Mouse (Mus musculus) kidney, postnatal 10 days (tissue): ENCODE results near the gene Cdc6.

Experiments
- DNase-seq: peaks from one replicate; pipeline ENCODE4 v3.0.0; 2021; ENCODE audit warnings: mixed read lengths

Cdc6 gene

DNA sequence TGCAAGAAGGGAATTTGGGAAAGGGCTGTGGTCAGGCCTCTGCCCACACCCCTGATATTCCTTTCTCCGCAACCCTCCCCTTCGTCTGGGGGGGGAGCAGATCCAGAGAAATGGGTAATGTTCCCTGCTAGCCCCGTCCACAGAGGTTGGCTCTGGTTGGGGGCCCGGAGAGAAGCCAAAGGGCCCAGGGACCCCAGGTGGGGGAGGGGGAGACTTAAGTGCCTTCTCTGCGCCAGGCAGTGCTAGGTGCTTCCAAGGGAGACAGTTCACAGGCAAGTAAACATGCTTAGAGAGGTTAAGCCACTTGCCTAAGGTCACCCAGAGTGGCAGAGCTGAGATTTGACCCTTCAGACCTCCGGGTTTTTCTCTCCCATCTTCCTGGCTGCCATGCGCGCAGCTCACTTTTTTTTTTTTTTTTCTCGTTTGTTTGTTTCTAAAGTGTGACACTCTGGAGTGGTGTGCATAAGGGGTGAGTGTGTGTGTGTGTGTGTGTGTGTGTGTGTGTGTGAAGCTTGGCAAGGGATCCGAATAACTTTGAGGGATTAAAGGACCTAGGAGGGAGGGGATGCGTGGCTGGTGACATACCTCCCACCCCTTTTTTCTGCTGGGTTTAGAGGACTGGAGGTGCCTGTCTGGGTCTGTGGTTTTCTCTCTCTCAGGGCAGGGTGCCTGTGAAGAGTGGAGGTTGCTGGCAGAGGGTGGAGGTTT, 37.5 kb downstream of the Cdc6 start:
- DNase-seq, result peak; percentile 33

DNA sequence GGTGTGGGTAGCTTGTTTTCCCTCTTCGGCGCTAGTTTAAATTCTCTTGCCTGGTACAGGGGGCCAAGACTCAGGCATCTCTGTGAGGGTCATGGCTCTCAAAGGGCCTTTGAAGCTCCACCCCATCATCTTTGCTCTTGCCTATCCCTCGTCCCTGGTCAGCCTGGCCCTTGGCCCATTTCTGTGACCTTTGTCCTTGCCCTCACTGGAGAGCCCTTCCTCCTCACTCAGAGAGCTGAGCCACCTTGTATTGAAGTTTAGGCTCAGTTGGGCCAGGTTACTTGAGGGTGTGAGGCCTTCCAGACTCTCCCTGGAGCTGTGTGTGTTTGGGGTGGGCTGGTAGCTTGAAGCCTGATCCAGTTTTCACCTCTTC, 38.0 kb downstream of the Cdc6 start:
- DNase-seq, result peak; percentile 87

DNA sequence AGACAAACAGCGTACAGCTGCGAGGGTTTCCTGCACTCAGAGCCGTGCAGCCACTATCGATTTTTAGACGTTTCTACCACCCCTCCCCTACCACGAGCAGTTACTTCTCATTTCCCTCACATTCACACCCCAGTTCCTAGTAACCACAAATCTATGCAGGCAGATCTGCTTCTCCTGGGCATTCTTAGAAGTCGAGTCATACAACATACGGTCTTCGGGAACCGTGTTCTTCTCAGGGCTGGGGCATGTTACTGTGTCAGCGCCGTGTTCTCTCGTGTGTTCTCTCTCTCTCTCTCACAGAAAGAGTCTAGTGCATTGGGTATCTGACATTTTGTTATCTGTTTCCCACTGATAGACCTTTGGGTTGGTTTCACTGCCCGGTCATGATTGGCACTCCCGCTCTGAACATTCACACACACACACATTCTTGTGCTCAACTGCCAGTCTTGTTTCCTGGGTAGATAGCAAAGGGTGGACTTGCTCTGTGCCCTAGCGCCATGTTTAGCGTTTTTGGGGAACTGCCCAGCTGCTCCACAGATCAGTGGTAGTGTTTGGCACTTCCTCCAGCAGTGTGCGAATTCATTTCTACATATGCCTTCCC, 40.5 kb downstream of the Cdc6 start:
- DNase-seq, result no peak

DNA sequence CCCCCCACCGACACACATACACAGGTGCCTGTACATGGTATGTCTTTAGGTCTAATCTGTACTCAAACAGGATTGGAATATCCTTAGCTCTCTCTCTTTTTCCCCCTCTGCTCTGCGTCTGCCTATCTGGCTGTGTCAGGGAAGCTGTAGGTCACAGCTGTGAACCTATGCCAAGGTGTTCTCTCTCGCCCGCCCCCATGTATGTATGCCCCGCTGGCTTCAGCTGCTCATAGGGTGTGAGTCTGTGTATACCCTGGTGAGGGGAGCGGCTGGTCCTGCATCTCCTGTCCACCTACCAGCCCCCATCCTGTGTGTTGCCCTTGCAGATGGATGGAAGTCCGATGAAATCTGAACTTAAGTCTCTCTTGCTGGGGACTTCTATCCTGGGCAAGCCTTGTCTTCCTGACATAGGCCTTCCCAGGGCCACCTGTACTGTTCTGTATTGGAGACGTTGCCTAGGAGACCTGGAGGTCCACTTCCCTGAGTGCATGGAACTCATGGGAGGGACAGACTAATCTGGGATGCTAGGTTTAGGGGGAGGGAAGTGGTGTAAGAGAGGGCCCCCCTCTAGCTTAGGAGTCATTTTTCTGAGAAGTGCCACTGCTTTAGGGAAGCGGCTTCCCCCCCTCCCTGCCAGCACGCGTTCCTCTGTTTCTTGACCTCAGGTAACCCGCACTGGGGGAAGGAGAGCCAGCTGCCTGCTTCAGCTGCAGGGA, 41.8 kb downstream of the Cdc6 start:
- DNase-seq, result no peak

DNA sequence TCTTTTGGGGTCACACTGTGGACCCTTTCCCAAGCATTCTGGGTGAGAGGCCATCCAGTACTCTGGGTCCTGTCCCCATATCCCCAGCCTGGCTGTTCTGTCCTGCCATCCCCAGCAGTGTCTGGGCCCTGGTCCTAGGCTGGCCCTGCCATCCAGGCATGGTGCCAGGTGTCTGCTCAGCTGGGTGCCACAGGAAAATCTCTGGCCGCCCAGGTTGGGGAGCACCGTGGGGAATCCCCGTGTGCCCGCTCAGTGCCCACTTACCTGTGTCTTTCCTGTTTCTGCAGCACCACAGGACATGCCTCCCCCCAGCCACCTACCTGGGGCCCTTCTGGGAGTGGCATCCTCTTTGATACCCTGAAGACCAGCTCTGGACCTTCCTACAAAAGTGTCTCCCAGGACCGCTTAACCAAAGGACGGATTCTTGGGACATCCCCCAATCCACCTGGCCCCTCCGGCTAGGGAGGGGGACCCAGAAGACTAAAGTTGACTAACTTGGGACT, 42.4 kb downstream of the Cdc6 start:
- DNase-seq, result peak; percentile 76

DNA sequence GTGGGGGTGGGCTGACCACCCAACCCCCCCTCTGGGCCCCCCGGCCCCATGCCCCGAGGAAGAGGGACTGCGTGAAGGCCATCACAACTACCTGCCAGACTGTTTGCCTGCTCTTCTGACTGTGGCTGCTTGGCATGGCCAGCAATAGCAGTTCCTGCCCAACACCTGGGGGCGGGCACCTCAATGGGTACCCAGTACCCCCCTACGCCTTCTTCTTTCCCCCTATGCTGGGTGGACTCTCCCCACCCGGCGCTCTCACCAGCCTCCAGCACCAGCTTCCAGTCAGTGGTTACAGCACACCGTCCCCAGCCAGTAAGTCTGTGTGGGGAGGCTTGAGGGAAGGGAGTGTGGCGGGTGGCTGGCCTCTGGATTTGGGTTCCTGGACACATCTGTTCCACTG, 42.9 kb downstream of the Cdc6 start:
- DNase-seq, result no peak

DNA sequence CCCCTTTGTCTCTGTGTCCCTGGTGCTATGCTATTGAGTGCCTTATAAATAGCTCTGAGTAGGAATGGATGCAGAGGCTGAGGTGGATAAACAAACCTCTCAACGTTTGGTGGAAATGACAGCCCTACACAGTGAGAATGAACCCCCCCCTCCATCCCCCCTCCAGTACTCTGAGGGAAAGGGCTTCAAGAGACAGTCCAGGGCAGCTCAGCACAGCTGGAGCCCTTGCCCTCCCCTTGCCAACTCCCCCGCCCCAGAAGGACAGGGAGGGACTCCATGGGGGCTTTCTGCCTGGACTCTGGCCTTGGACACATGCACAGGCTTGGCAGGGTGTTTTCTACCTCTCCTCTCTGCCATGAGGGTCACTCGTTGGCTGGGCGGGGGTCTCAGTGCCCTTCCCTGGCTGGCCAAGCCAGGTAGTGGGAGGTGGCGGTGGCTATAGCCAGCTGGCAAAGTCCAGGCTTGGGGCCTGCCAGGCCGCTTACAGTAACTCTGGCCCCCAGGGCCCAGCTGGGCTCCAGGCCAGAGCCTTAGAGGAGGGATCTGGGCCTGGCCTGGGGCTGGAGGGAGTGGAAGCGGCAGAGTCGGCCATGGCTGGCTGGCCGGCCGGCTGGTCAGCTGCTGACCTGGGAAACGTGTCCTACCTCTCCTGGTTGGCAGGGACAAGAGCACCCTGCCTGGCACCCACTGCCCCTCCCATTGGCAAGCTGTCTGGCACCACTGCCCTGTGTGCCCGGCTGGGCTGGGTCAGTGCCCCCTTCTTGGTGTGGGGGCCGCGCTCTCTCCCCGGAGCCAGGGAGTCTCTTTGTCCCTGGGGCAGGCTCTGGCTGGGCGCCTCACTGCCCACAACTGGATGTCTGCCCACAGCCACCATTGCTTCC, 43.7 kb downstream of the Cdc6 start:
- peak; percentile 93 for DNase-seq

DNA sequence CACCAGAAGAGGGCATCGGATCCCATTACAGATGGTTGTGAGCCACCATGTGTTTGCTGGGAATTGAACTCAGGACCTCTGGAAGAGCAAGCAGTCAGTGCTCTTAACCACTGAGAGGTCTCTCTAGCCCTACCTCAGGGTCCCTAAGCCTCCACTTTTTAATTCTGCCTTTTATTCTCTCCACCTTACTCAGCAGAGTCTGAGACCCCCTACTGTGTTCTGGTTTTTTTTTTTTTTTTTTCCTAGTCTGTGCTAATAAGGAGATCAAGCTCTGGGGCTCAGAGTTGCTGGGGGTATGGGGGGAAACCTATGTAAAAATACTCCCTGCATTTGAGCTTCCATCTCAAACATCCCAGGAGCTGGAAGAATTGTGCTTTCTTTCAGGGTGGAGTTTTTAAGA, 44.5 kb downstream of the Cdc6 start:
- no peak for DNase-seq

DNA sequence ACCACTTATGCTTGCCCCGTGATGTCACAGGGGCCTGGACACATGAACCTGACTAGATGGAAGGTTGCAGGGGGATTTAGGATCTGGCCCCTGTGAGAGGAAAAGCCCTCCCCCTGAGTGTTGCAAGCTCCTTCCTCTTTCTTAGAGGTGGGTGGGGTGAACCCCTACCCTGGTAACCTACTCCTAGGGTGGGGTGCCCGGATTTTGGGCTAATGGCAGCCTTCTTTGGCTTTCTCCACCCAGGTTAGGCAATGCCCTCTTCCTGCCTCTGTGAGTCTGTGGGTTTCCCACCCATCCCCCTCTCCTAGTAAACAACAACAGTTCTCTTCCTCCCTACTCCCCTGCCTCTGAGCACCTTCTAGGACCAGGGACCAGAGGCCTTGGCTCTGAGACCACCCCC, 45.1 kb downstream of the Cdc6 start:
- no peak for DNase-seq

DNA sequence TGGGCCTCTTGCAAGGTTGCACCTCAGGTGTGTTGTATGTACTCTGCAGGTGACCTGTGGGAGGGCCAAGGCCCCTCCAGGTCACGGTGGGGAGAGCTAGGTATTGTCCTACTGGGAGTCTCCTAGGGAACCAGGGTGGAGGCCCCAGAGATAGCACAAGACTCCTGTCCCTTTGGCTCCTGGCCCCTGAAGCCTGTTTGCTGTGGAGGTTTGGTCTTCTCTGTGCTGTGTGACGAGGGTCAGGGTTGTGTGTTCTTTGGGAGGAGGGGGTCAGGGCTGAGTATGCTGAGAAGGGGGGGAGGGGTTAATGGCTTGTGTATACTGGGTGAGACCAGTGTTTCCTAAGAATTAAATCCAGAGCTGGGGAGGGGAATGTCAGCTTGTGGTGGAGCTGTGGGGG, 45.8 kb downstream of the Cdc6 start:
- DNase-seq, result no peak

DNA sequence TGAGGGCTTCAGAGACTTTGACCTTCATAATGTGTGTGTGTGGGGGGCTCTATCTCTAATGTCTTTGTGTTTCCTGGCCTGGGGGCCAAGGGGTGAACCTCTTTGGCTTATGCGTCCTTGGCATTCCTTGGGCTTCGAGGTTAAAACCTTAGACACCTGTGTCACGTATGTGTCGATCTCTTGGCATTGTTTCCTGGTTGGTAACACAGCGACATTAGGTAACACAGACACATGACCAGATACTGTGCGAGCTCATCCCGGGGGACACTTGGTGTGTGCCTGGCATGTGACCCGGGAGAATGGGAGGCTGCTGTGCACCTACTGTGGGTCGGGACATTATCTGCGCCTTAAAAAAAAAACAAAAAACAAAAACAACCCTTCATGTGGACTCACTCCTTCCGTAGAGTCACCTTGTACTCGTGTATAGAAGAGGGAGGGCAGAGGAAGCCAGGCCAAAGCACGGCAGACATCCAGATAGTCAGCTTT, 46.3 kb downstream of the Cdc6 start:
- no peak for DNase-seq

DNA sequence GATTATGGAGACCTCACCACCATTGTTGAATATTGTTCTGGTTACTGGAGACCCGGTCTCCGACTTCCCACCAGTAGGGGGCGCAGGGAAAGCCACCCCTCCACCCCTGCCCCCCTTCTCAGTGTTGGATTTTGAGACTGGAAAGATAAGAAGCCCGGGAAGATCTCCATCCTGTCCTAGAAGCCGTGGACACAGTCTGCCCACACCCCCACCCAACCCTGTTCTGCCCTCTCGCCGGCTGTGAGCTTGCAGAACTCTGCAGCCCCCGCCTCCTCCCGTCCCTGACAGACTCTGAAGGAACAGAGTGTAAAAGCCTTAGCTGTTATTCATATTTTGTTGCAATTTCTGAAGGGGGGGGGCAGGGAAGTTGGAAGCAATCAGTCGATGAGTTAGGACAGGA, 46.8 kb downstream of the Cdc6 start:
- DNase-seq, result peak; percentile 92

DNA sequence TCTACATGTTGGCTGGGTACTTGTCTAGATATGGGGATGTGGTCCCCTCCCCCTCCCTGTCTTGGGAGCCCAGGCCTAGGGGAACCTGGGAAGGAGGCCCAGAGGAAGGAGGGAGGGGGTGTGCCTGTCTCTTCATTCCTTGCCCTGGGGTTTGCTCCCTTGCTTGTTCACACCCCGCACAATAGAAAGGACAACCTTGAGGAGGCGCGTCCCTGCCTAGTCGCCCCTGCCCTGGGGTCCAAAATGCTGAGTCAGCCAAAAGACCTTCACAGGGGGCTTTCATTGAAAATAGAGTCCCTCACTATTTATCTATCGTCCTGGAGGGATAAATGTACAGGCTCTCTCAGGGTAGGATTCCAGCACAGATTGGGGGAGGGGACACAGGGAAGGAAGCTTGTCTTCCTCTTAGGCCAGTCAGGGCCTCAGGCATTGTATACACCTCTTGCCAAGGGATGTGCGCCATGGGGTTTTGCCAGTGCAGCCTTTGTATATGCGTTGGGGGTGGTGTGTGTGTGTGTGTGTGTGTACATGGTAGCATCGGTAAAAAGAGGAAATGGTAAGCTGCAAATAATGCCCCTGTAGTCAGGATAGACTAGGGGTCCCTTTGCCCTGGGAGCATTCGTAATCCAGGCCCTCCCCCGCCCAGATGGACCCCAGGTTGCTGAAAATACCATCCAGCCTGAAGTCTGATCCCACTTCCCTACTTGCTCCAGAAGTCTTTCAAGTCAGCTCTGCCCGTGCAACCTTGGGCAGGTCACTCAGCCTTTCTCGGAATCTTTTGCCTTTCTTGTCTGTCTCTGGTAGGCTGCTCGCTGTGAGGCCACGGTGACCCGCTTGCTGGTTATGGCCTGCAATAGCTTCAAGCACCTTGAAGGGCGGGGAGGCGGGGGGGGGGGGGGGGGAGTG, 47.5 kb downstream of the Cdc6 start:
- peak; percentile 67 for DNase-seq

DNA sequence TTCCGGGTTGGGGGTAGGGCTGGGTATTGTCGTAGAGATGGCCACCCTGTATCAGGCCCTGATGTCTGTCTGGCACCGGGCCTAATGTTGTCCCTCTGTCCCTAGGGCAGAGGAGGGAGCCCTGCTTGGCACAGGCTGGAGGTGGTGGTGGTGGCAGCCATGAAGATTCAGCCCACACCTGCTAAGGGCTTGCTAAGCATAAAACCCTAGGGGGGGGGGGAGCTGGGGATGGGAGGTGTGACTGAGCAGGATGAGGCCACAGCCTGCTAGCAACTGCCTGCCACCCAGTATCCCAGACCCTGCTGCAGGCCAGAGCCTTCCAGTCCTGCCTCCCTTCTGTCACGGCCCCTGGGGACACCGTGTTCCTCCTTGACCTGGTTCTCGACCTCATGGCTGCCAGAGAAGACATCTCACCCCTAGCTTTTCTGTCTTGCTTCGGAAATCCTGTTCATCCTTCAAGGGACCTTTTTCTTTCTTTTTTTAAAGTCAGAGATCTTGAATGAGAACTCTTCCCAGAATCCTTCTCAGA, 48.2 kb downstream of the Cdc6 start:
- peak; percentile 50 for DNase-seq

DNA sequence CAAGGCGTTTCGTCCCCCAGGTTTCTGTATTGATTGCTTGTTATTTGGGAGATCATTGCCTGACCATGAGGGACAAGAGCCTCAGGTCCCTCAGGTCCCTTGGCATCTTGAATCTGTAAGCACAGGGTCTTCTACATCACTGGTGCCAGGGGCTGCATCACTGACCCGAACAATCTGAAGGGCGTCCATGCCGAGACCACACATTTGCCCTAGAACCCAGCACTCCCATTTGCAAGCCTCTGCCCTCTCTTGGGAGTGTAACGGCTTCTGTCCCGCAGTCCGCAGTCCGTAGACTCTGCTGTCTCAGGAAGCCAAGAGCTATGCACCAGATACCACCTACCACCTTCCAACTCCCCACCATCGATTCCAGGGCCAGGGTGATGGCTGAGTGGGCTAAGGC, 48.7 kb downstream of the Cdc6 start:
- no peak for DNase-seq

DNA sequence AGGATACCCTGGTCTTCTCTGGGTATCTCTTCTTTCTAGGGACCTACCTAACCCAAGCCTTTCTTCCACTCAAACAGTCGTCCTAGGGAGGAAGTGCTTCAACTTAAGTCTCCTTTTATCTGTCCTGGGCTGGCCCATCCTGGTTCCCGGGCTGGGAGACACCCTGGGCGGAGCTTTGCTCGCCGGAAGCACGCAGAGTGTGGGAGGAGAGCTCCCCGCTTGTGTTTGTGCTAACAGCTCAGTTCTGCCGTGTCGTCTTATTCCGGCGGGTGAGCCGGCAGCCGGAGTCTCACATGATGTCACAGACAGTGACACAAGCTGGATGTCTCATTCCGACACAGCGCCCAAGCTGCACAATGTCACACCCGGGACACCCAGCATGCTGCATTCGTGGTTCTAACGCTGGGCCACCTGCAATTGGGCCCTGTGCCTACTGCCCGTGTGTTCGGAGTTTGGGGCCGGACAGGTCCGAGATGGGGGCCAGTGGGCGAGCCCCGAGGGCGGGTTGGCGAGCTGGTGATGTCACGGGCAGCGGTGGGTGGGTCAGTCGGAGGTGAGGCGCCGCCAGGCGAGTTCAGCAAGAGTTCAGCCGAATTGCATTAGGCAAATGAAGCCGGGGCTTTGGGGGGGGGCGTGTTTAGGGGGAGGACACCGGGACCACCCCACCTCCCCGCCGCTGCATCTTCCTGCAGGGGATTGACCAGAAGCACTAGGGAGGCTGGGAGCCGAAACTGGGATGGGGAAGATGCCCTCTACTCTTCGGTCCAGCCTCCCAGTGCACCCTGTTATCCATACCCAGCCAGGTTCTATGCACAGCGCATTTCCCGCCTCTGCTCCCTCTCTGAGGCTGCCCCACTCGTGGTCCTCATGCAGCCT, 52.1 kb downstream of the Cdc6 start:
- DNase-seq, result peak; percentile 92

DNA sequence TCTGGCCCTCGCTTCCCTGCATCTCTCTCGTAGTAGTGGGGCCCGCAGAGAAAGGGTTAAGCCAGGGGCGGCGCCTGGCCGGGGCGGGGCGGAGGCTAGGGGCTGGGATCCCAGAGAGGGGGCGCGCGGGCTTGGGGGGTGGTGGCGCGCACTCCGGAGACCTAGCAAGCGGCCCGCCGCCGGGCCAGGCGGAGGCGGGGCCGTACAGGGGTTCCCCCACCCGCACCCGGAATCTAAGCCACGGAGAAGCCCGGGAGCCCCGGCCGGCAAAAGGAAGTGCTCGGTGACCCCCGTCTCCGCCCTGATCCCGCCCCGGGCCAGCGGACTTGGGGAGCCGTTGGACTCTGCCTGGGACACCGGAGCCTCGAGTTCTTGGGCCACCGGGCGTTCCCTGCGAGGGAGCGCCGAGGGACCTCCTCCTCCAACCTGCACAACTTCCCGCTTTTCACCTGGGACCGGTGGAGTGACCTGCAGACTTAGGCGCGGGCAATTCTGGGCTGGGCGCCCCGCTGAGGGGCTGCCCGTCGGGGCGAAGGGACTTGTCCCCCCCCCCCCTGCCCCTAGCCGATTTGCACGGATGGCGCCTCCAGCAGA, 52.8 kb downstream of the Cdc6 start:
- peak; percentile 94 for DNase-seq

DNA sequence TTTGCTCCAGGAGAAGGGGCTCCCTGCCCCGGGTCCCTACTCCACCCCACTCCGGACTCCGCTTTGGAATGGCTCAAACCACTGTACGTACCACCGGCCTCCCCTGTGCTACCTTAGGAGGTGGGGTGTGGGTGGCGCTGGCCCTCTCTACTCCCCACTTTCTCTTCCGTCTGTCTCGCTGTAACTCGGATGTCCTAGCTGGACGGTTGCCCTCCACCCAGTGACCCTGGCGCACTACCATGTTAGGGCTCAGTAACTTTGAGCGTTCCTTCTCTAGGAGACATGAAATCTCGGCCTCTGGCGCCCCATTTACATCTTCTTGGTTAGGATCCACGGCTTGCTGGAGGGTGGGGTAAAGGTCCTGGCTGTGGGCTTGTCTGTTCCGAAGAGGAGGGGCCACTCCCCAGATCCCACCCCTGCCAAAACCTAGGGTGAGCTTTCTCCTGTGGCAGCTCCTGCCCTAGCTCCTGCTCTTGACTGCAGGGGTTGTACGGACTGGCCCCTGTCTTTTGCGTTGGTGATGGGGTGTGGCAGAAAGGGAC, 53.5 kb downstream of the Cdc6 start:
- peak; percentile 71 for DNase-seq

DNA sequence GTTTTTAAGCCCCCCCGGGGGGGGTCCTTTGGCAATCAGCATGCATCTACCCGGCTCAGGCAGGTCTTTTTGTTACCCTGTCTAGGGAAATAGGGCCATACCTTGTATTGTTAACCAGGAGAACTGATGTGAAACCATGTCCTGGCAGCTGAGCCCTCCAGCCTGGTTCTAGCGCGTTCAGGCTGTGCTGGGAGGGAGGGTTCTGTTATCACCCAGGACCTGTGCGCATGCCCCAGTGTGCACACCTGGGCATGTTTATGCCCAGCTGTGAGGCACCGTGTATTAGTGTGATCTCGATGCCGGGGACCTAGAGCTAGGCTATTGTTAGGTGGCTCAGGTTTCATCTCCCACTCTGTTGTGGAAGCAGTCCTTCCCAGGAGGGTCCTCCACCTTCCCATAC, 54.2 kb downstream of the Cdc6 start:
- no peak for DNase-seq
